Mouse (Mus musculus) liver, embryonic 15.5 days (tissue): ENCODE data around the gene Stk40. TPM values are rescaled to one million over a fixed set of nuclear protein-coding genes. Genes with fewer than 3 reads are reported as not detected.
A peak's percentile ranks its signal among the peaks of the same experiment; 100 is the strongest.

Source experiments
- ATAC-seq: fragments of 200-750 bp; cut with Nextera tagmentation; 2 replicates; pipeline ENCODE4 v1.8.0; 2017; ENCODE audit warnings: moderate number of reproducible peaks, mild to moderate bottlenecking, moderate library complexity; ENCODE audit not compliant: insufficient read depth
- H3K27ac ChIP-seq: fragments of 300-500 bp; sonication (generic); replicated peaks from 2 replicates; pipeline ENCODE4 v1.5.1; 2015; ENCODE audit warnings: mild to moderate bottlenecking, inconsistent platforms
- H3K27me3 ChIP-seq: fragments of 300-500 bp; sonication (generic); 2 replicates; pipeline ENCODE4 v1.6.1; 2015; ENCODE audit warnings: mild to moderate bottlenecking, inconsistent platforms
- H3K36me3 ChIP-seq: fragments of 300-500 bp; sonication (generic); replicated peaks from 2 replicates; pipeline ENCODE4 v1.6.1; 2015; ENCODE audit warnings: moderate library complexity, mild to moderate bottlenecking, inconsistent platforms
- H3K4me1 ChIP-seq: fragments of 300-500 bp; sonication (generic); replicated peaks from 2 replicates; pipeline ENCODE4 v1.6.1; 2015; ENCODE audit warnings: inconsistent platforms
- H3K4me2 ChIP-seq: fragments of 300-500 bp; sonication (generic); 2 replicates; pipeline ENCODE4 v1.6.1; 2015; ENCODE audit warnings: moderate library complexity, mild to moderate bottlenecking, inconsistent platforms
- H3K4me3 ChIP-seq: fragments of 300-500 bp; sonication (generic); replicated peaks from 2 replicates; pipeline ENCODE4 v1.5.1; 2015; ENCODE audit warnings: mild to moderate bottlenecking, inconsistent platforms
- H3K9ac ChIP-seq: fragments of 300-500 bp; sonication (generic); 2 replicates; pipeline ENCODE4 v1.6.1; 2015; ENCODE audit warnings: moderate library complexity, mild to moderate bottlenecking, inconsistent platforms
- H3K9me3 ChIP-seq: fragments of 300-500 bp; sonication (generic); replicated peaks from 2 replicates; pipeline ENCODE4 v1.6.1; 2016; ENCODE audit warnings: inconsistent platforms
- WGBS: fragments of 180-500 bp; shearing (Covaris S2); methylation state at CpG from one replicate; pipeline ENCODE4 v1.1.7; 2015; ENCODE audit warnings: mixed read lengths; ENCODE audit not compliant: insufficient replicate concordance; 5-methylcytosine and 5-hydroxymethylcytosine counted together
- polyA plus RNA-seq: library from polyadenylated mRNA; unstranded; fragments of >200 nt; fragmentation: Nextera tagmentation; extraction: Ambion mirVana; gene quantifications from 2 replicates; pipeline ENCODE4 v1.2.1, GENCODE M21; 2015

Stk40 gene
- polyA plus RNA-seq, 1 experiment from 2014 or later = 13.1 TPM

DNA sequence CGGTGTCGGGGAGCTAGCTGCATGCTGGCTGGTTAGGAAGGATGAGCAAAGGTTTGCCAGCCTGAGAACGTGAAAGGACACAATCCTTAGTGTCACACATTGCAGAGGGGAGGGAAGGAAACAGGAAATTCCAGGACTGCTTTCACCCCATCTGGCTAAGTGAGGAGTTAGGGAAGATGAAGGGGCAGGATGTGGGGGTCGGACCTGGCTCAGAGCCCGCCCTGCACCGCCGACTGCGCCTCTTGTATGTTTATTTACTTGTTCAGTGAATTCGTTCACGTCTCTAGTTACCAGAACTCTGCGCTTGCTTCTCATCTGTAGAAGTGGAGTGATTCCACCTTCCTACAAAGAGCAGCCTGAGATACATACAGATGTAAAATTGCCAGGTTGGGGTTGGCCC lies 26.7 kb downstream of the Stk40 start:
- Histone ChIP-seq H3K36me3 (peaks cover 46% of the 10 kb centered on the region), H3K4me3 (no peak overlapping the region), H3K9ac (no peak overlapping the region), H3K27ac (no peak overlapping the region), H3K4me2 (no peak overlapping the region), H3K27me3 (no peaks in the 10 kb centered on the region), H3K4me1 (peaks cover 16% of the 10 kb centered on the region; the same call in 1 of the 2 replicates), H3K9me3 (no peaks in the 10 kb centered on the region)
- WGBS = 74% methylated on average over 11 of the region's 11 CpGs
- no peak for ATAC-seq

DNA sequence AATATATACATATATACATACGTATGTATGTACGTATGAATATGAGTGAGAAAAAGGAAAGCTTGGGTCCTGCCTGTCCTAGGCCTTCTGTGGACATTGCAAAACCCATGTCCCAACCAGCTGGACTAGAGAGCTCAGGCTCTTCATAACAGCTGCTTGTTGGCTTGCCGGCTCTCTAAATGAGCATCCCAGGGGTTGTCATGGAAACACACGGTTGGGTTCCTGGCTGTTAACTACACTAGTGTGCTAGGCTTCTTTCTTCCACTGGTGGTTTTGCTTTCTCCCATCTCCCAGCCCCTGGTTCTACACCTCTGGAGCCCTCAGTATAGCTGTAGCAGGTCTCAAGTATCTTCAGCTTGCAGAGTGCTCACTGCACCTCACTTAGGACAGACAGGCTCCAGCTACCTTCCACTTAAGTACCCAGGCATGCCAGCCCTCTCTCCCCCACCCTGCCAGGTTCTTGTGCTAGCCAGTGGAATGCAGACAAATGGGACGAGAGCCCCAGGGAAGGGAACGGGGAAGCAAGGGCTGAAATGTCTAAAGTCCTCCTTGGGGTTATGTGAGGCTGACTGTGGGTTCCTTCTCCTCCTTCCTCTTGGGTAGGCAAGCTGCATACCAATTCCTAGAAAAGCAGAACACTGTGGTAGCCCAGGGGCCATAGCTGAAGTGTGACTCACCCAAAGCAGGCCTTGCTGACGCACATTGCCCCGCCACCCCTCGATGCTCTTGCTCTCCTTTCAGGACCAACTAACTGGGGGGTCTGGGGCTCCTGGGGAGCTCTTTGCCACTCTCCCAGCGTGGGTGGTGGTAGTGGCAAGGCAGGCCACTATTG lies 27.7 kb downstream of the Stk40 start:
- Histone ChIP-seq H3K9me3 (no peaks in the 10 kb centered on the region), H3K4me1 (peaks cover 16% of the 10 kb centered on the region; the same call in 1 of the 2 replicates), H3K9ac (no peak overlapping the region), H3K27me3 (no peaks in the 10 kb centered on the region), H3K27ac (peak overlapping the region; percentile 61), H3K36me3 (peaks cover 48% of the 10 kb centered on the region), H3K4me3 (no peak overlapping the region), H3K4me2 (no peak overlapping the region)
- WGBS = 56% methylated on average over 10 of the region's 10 CpGs
- no peak; the same call in 1 of the 2 replicates for ATAC-seq

DNA sequence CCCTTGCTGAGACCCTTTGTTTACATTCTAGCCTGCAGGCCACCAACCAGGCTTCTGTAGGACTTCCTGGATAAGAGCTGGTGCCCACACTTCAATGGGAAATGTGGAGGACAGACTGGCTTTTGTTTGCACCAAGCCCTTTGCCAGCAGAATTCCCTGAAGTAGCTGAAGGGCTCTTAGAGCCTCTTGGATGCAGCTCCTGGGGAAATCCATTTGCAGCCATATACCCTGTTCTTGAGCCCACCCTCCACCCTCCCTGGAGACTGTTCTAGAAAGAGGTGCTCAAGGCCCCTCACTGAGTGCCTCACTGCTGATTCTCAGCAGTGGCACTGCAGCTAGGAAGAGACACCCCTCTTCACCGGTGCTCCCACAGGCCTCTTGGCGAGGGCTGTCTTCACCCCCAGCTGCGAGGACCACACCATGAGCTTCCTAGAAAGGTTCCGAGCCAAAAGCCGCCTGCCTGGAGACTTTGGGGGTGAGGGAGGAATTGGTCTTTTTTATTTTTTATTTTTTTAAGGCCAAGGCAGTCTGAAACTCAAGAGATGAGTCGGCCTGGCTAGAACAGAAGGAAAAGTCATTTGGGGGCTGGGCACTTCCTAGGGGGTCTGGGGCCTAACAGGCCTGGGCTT lies 29.0 kb downstream of the Stk40 start:
- no peaks in the 10 kb centered on the region for H3K9me3 ChIP-seq
- H3K27me3 ChIP-seq = no peaks in the 10 kb centered on the region
- peaks cover 11% of the 10 kb centered on the region; the same call in 1 of the 2 replicates for H3K4me1 ChIP-seq
- no peak overlapping the region for H3K4me2 ChIP-seq
- WGBS = 73% methylated on average over 6 of the region's 6 CpGs
- no peak overlapping the region for H3K9ac ChIP-seq
- ATAC-seq = no peak
- H3K36me3 ChIP-seq = peaks cover 44% of the 10 kb centered on the region
- no peak overlapping the region for H3K4me3 ChIP-seq
- H3K27ac ChIP-seq = no peak overlapping the region

DNA sequence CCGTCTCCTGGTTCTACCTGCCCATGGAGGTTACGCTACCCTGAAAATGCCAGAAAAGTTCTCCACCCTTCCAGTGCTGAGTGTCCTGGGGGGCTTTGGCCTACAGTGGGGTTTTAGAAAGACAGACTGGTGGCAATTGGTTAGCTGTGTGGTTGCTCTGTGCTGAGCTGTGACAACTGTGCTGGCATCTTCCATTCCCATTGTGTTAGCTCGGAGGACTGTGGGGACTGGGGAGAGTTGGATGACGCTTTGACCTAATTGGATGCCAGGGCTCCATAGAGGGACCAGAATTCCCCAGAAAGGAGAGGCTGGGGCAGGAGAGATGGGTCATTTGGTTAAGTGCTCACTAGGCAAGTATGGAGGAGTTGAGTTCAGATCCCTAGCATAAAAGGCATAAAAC lies 30.5 kb downstream of the Stk40 start:
- Histone ChIP-seq H3K27ac (no peak overlapping the region), H3K4me2 (no peak overlapping the region), H3K9ac (no peak overlapping the region), H3K4me1 (peaks cover 11% of the 10 kb centered on the region; the same call in 1 of the 2 replicates), H3K27me3 (no peaks in the 10 kb centered on the region), H3K36me3 (peaks cover 47% of the 10 kb centered on the region), H3K4me3 (no peak overlapping the region), H3K9me3 (no peaks in the 10 kb centered on the region)
- ATAC-seq = no peak
- WGBS = 87% methylated on average over 4 of the region's 4 CpGs

DNA sequence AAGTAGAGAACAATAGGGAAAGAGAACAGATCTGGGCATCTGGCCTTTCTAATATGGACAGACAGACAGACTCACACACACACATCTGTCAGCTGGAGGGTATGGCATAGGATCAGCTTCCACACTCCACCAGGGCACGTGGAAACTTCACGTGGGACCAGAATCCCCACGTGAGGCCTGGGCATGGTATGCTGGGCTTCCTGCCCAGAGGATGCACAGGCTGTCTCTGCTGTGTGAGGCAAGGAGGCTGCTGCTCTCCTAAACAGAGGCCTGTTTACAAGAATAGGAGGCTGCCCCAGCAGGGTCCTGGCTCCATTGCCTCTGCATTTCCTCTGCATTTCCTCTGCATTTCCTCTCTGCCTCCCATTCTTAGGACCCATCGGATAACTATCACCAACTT lies 30.9 kb downstream of the Stk40 start:
- Histone ChIP-seq H3K9me3 (no peaks in the 10 kb centered on the region), H3K27ac (no peak overlapping the region), H3K4me1 (peaks cover 11% of the 10 kb centered on the region; the same call in 1 of the 2 replicates), H3K27me3 (no peaks in the 10 kb centered on the region), H3K9ac (no peak overlapping the region), H3K36me3 (peaks cover 46% of the 10 kb centered on the region), H3K4me2 (no peak overlapping the region), H3K4me3 (no peak overlapping the region)
- WGBS = 73% methylated on average over 4 of the region's 4 CpGs
- no peak for ATAC-seq

DNA sequence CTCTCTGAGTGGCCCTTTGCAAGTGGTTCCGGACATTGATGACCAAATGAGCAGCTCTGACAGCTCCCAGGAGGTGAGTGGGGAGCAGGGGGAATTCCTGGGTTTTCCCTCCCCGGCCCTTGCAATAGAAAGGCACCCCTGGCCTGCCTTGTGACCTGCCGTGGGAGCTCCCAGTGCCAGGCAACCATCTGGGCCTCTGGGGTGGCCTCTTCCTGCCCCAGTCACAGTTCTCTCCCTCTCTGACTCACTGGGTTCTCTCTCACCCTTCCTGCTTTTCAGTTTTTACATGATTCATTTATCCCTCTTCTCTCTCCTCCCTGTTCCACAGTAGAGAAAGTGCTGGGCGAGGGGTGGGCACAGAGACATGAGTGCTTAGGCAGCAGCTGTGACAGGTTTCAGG lies 34.0 kb downstream of the Stk40 start:
- no peak overlapping the region for H3K4me3 ChIP-seq
- no peak overlapping the region for H3K4me2 ChIP-seq
- ATAC-seq = no peak
- H3K27me3 ChIP-seq = no peaks in the 10 kb centered on the region
- H3K36me3 ChIP-seq = peaks cover 44% of the 10 kb centered on the region
- H3K27ac ChIP-seq = no peak overlapping the region
- WGBS = 74% methylated on average over 4 of the region's 4 CpGs
- H3K4me1 ChIP-seq = no peaks in the 10 kb centered on the region
- no peak overlapping the region for H3K9ac ChIP-seq
- H3K9me3 ChIP-seq = no peaks in the 10 kb centered on the region

DNA sequence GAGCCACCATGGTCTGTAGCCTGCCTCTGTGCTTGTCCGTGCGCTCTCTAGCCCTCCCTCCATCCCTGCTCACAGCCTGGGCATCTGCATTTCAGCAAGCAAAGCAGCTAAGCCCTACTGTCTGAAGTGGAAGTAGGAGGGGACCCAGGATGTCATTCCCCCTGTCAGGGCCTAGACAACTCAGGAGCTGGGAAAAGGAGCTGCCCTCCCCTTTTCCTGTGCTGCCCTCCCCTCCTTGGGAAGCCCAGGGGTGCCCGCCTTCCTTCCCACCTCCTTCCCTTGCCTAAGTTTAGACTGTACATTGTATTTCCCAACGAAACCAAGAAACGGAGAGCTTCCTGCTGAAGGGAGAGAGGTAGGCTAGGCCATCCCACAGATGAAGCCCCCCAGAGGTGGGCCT lies 37.3 kb downstream of the Stk40 start:
- Histone ChIP-seq H3K36me3 (peaks cover 29% of the 10 kb centered on the region), H3K4me2 (no peak overlapping the region), H3K9ac (no peak overlapping the region), H3K27ac (no peak overlapping the region), H3K27me3 (no peaks in the 10 kb centered on the region), H3K9me3 (no peaks in the 10 kb centered on the region), H3K4me3 (no peak overlapping the region), H3K4me1 (no peaks in the 10 kb centered on the region)
- ATAC-seq = peak; percentile 35; the same call in 1 of the 2 replicates
- 66% methylated on average over 5 of the region's 5 CpGs for WGBS

DNA sequence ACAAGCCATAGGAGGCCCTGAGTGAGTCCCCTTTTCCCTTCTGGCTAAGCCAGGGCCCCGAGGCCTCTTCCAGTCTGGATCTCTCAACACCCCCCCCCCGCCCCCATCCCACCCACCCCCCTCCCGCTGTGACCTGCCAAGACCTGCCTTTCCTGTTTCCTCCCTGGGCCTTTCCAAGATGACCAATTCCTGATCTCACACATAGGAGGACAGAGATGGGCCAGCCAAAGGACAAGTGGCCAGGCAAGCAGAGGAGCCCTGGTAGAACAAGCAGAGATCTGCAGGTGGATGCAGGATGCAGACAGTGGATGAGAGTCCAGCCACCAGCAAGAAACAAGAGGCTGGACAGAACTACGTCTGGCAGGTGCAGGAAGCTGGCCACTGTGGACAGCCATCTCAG lies 41.6 kb downstream of the Stk40 start:
- Histone ChIP-seq H3K9ac (no peak overlapping the region), H3K36me3 (no peaks in the 10 kb centered on the region), H3K27ac (no peak overlapping the region), H3K4me2 (no peak overlapping the region), H3K9me3 (no peaks in the 10 kb centered on the region), H3K27me3 (peaks cover 41% of the 10 kb centered on the region), H3K4me3 (no peak overlapping the region), H3K4me1 (peaks cover 22% of the 10 kb centered on the region)
- ATAC-seq = no peak
- 30% methylated on average over 4 of the region's 4 CpGs for WGBS

DNA sequence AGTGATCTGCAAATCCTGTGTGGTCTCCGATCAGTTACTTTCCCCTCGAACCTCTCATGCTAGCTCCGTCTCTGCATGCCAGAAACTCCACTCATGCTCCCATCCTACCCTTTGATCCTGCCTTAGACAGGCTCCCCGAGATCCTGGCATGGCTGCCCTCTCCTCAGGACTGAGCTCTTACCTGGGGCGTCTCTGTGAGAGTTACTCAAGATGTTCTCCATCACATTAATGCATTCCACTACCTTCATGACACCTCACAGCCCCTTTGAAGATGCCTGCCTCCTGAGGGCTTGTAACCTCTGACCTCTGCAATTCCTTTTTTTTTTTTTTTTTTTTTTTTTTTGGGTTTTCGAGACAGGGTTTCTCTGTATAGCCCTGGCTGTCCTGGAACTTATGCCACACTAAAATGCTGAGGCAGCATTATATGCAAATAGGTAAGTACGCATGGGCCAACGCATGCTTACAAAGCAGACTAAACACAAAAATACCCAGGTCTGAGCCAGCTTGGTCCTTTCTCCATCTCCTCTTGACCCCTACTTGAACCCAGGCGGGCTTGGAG lies 43.3 kb downstream of the Stk40 start:
- ATAC-seq = no peak
- peak overlapping the region; percentile 56; the same call in 1 of the 2 replicates for H3K27ac ChIP-seq
- H3K4me3 ChIP-seq = no peak overlapping the region
- no peak overlapping the region for H3K9ac ChIP-seq
- peaks cover 26% of the 10 kb centered on the region for H3K4me1 ChIP-seq
- H3K27me3 ChIP-seq = peaks cover 57% of the 10 kb centered on the region
- peak overlapping the region; percentile 65 for H3K4me2 ChIP-seq
- H3K36me3 ChIP-seq = no peaks in the 10 kb centered on the region
- WGBS = 58% methylated on average over 9 of the region's 9 CpGs
- H3K9me3 ChIP-seq = no peaks in the 10 kb centered on the region

DNA sequence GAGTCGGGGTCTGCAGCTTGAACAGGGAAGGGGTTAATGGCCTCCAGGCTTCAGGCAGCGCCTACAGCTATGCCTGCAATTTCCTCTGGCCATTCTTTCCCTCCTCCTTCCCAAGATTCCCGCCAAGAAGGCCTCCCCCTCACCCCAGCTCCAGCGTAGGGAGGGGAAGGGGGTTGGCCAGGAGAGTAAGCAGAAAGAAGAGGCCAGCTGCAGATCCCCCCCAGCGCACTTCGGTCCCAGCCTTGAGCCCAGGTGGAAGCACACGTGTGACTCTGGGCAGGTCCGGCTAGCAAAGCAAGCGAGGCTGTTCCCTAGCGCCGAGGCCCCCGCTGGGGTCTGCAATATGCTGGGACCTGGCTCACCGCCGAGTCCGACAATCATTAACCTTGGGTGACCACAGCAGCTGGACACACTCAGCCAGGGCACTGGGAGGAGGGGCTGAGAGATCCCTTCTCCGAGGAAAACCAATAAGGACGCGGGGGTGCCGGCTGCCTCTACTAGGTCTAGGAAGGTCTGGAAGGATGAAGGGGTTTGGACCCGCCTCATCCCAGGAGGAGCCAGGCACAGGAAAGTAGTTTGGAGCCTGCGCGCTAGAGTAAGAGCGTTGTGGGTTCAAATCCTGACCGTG lies 43.9 kb downstream of the Stk40 start, which contains the start of gene Eva1b:
Eva1b (plus strand) TSS at position 212 of the 628 bp plus-strand sequence.
- Histone ChIP-seq H3K9ac (peak within 1 kb of the TSS; percentile 32; the same call in 1 of the 2 replicates), H3K36me3 (no peaks in the 10 kb centered on the region), H3K9me3 (no peaks in the 10 kb centered on the region), H3K27me3 (peaks cover 57% of the 10 kb centered on the region), H3K4me3 (peak within 1 kb of the TSS; percentile 56), H3K4me2 (peak within 1 kb of the TSS; percentile 65), H3K27ac (peak within 1 kb of the TSS; percentile 56), H3K4me1 (peaks cover 26% of the 10 kb centered on the region)
- 26% methylated on average over 24 of the region's 24 CpGs for WGBS
- ATAC-seq = peak; percentile 67
